Mouse (Mus musculus): ENCODE results near the gene Akr1c6.
A peak's percentile ranks its signal among the peaks of the same experiment; 100 is the strongest.
"Not testable (repeated sequence)": the region's sequence is repeated elsewhere in the genome, so short reads cannot be mapped to it uniquely, and the experiment has no call there.

The Akr1c6 gene

DNA sequence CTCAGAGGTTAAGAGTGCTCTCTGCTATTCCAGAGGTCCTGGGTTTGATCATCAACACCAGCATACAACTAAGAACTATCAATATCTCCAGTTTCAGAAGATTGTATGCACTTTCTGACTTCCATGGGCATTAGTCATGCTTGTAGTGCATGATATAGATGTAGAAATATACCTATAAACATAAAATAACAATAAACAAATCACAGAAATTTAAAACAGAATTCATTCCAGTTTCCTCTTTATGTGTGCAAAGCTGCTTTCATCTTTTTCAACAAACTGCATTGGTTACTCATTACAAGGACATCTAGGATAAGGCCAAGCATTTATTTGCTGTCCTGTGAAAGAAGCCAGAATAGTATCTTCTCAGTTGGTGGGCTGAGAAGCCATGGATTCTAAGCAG, at the start of gene Akr1c6:
TSS of gene Akr1c6 (plus strand) at position 301 of the 400 bp plus-strand sequence.
- DNase-seq, result peak; percentile 36

DNA sequence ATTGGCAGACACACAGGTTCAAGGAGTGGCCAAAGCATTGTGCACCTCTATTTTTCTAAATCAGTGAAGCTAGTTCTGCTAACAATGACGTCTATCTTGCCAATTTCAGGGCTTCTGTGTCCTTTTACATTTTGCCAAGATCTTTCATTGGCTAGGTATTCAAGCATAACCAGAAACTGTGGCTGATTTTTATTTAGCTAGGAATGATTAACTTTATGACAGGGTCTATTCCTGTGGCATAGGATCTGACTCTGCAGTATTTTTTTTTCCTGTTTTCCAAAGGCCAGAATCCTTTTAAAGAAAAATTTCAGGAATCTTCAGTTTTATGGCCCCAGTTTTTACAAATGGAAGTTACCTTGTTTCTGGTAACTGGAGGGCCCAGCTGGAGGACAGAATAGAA, 49.2 kb upstream of the Akr1c6 start:
- DNase-seq, result no peak

DNA sequence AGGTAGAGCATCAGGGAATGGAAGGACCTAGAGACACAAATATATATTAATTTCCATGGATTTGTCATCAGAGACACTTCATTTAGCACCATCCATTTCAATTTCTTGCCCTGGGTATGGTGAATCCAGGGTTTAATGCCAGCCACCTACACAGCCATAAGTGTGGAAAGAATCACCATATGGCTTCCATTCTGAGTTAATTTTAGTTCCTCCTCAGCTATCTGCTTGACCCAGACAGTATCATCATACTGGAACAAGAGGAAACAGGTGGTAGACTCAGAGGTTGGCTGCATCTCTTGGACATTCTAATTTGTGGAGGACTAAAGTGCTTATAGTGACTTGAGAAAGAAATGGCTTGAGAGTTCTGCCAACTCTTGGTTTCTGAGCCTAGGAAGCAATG, 48.6 kb upstream of the Akr1c6 start:
- DNase-seq, result no peak

GRCm38 (mm10) chr13:4388762-4389446, 45.2 kb upstream of the Akr1c6 start:
- no peak for DNase-seq

- DNase-seq, result not testable (repeated sequence)
These were observed 33.7 kb upstream of the Akr1c6 start for GRCm38 (mm10) chr13:4400360-4400759.

- no peak for DNase-seq
These were observed 33.3 kb upstream of the Akr1c6 start for GRCm38 (mm10) chr13:4400831-4401230.

- no peak for DNase-seq
These were observed 31.9 kb upstream of the Akr1c6 start for GRCm38 (mm10) chr13:4402221-4402620.

DNA sequence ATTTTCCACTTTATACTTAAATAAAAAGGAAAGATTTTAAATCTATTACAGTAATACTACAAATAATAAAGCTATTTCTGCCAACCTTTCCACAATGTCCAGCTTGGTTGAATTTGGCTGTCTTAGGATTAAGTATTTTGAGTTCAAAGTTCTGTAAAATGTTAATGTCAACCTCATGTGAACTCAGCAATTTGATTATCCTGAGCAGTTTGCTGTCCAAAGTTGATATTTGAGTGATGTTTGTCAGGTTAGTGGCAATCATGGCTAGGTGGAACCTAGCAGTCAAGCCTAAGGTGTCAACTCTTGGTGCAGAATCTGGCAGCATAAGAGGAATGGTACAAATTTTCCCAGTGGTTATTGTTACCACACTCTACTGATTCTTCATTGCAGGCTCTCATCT, 29.4 kb upstream of the Akr1c6 start:
- no peak for DNase-seq

DNA sequence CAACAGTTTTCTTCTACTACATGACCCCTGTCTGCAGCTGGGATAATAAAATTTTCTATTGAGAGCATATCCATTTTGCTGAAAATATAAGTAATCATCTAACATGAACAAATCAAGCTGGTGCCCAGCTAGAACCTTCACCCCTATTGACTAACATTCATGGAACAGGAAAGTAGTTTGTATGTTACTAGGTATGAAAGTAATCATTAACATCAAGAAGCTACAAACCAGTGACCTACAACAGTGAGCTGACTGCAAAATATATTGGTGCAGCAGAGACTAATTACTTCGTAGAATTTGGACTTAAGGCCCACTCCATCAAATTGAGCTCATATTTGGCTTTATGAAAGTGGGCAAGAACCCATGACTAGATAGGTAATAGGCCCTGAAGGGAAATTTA, 27.3 kb upstream of the Akr1c6 start:
- DNase-seq, result no peak

- DNase-seq, result peak; percentile 52
These were observed 5.5 kb upstream of the Akr1c6 start for GRCm38 (mm10) chr13:4428558-4428957.

- DNase-seq, result no peak
These were observed 5.1 kb upstream of the Akr1c6 start for GRCm38 (mm10) chr13:4429034-4429433.

DNA sequence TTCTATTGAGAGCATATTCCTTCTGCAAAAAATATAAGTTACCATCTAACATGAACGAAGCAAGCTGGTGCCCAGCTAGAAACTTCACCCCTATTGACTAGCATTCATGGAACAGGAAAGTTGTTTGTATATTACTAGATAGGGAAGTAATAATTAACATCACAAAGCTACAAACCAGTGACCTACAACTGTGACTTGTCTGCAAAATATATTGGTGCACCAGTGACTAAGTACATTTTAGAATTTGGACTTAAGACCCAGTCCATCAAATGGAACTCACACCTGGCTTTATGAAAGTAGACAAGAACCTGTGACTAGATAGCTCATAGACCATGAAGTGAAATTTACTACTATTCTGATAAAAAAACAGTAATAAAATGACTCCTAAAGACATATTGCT, 3.0 kb upstream of the Akr1c6 start:
- no peak for DNase-seq

- no peak for DNase-seq
These were observed 31.5 kb downstream of the Akr1c6 start for GRCm38 (mm10) chr13:4465641-4466040.

DNA sequence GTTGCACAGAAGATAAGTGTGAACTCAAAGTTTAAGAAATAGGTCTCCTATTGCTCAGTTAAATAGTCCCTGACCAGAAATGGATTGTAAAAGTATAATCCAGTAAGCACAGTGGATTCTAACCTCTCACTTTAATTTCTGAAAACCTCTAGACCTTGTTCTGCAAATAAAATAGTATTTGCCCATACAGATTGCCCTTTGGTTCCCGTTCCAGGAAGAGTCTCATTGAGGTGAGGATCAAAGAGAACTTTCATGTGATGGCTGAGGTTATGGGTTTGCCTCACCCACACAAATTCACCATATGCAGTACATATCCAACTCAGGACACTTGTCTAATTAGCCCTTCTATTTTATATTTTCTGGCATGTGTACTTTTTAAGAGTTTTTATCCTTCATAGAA, 33.8 kb downstream of the Akr1c6 start:
- no peak for DNase-seq

Measured in heart, adult 11 months (tissue).